Mouse (Mus musculus) ES-Bruce4 (cell line): ENCODE data around the gene Ybey.

Experiments used
- CTCF ChIP-seq: IDR thresholded peaks from one replicate; pipeline ENCODE4 v1.8.1; 2011; ENCODE audit warnings: low read depth, low read length
- EP300 ChIP-seq: IDR thresholded peaks from 2 replicates; pipeline ENCODE4 v1.6.1; 2011; ENCODE audit warnings: low read depth, low read length; ENCODE audit not compliant: insufficient read depth
- POLR2A ChIP-seq: IDR thresholded peaks from one replicate; pipeline ENCODE4 v1.8.1; 2011; ENCODE audit warnings: low read length; ENCODE audit not compliant: insufficient read depth

- TF ChIP-seq POLR2A = no peak
- TF ChIP-seq CTCF = no peak
- peak; percentile 77; the same call in 1 of the 2 replicates for TF ChIP-seq EP300
Measured at GRCm38 (mm10) chr10:76439107-76439890, 29.6 kb downstream of the Ybey start.
